ENCODE assay signal across 22 mouse cellular contexts in the genomic region with DNA sequence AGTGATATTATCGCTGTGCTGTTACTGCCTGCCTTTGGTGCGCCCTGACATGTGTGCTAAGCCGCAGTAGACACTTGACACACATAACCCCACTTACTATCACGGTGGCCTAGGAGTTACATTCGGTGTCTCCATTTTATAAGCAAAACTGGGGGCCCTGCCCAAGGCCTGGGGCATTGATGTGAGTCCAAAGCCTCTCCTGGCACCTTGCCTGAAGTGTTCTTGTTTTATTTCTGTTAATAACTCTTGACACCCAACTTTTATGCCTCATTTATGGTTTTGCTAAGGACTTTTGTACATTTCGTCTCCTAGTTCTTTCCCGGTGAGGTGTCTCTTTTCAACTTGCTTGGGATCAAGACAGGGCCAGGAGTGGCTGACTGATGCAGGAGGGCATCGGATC.
DNase-seq lines count a peak whose midpoint lies in the region; ATAC-seq lines count a peak whose summit lies in the region.
"Had no signal": no experiment of that assay in that cellular context is flagged by ENCODE, and none has a peak within 500 bp of the region (broad histone marks: within the 10 kb centered on the region; RNA-seq: fewer than 3 reads in every experiment).

No protein-coding gene starts in this region.

- H3K4me1 ChIP-seq in heart, embryonic 12.5 days (replicated peaks): peaks cover 4% of the 10 kb centered on the region; the same call in 1 of the 2 replicates
- peaks cover 18% of the 10 kb centered on the region for H3K4me1 ChIP-seq in intestine, embryonic 16.5 days (ENCODE audit: control insufficient read depth, insufficient read depth, low read length)

- intact Hi-C loops in left cerebral cortex, postnatal 4 days (cut with DNase I): no loop called here
- intact Hi-C loops in left cerebral cortex, postnatal 36 days (cut with DNase I): no loop called here

- H3K36me3 ChIP-seq in heart, embryonic 12.5 days: no peaks in the 10 kb centered on the region
- no peaks in the 10 kb centered on the region for H3K36me3 ChIP-seq in intestine, embryonic 16.5 days (ENCODE audit: control insufficient read depth, insufficient read depth, low read length)
- H3K36me3 ChIP-seq: embryonic facial prominence, embryonic 12.5 days; forebrain, embryonic 15.5 days; heart, embryonic 10.5 days; liver, embryonic 13.5 days had no signal

- H3K4me3 ChIP-seq in heart, embryonic 12.5 days: no peak overlapping the region
- H3K4me3 ChIP-seq in intestine, embryonic 16.5 days (ENCODE audit: low read length): no peak overlapping the region
- H3K4me3 ChIP-seq: embryonic facial prominence, embryonic 12.5 days; forebrain, embryonic 15.5 days; heart, embryonic 10.5 days; liver, embryonic 13.5 days had no signal

- H3K27me3 ChIP-seq in heart, embryonic 12.5 days (replicated peaks): no peaks in the 10 kb centered on the region
- no peaks in the 10 kb centered on the region for H3K27me3 ChIP-seq in intestine, embryonic 16.5 days (replicated peaks; ENCODE audit: control insufficient read depth, insufficient read depth, low read length)
- H3K27me3 ChIP-seq: embryonic facial prominence, embryonic 12.5 days; forebrain, embryonic 15.5 days; liver, embryonic 13.5 days; Patski had no signal

- H3K4me2 ChIP-seq in heart, embryonic 12.5 days: no peak overlapping the region
- no peak overlapping the region for H3K4me2 ChIP-seq in intestine, embryonic 16.5 days (ENCODE audit: low read depth, low read length)
- H3K4me2 ChIP-seq: embryonic facial prominence, embryonic 12.5 days; forebrain, embryonic 15.5 days; liver, embryonic 13.5 days; midbrain, embryonic 11.5 days had no signal

- H3K9ac ChIP-seq in heart, embryonic 12.5 days: no peak overlapping the region
- no peak overlapping the region for H3K9ac ChIP-seq in intestine, embryonic 16.5 days (ENCODE audit: low read depth, low read length)
- H3K9ac ChIP-seq: embryonic facial prominence, embryonic 12.5 days; forebrain, embryonic 15.5 days; liver, embryonic 13.5 days had no signal

- ATAC-seq in heart, embryonic 12.5 days (ENCODE audit: insufficient number of reproducible peaks, low FRiP score): no peak
- peak; percentile 43 for ATAC-seq in intestine, embryonic 16.5 days
- ATAC-seq in frontal cortex, adult (ENCODE audit: low TSS enrichment): no peak
- ATAC-seq: CD4-positive, CD25-positive, alpha-beta regulatory T cell, adult 4 months; forebrain, embryonic 15.5 days; Patski had no signal

- DNase-seq in heart, adult 8-10 months (ENCODE audit: low spot score): no peak
- peak; percentile 40 for DNase-seq in left cerebral cortex, postnatal 4 days
- no peak for DNase-seq in left cerebral cortex, postnatal 36 days (ENCODE audit: low spot score in 2 of 2)
- peak; percentile 84 for DNase-seq in Muller cell, postnatal 12 days (ENCODE audit: inconsistent ontology term)
- DNase-seq in frontal cortex, postnatal 10 days (ENCODE audit: low spot score in 2 of 2): no peak
- DNase-seq: cerebellum, adult 11-12 months; kidney, adult 2 months; liver, embryonic 13.5 days; lung, adult 2 months; lung, postnatal 14 days; right cerebral cortex, postnatal 25 days; thymus, postnatal 25 days had no signal

- 83% methylated on average over 8 of the region's 8 CpGs for WGBS in heart, embryonic 12.5 days
- WGBS in intestine, embryonic 16.5 days: 77% methylated on average over 8 of the region's 8 CpGs

- no peaks in the 10 kb centered on the region for H3K9me3 ChIP-seq in heart, embryonic 12.5 days (replicated peaks)
- no peaks in the 10 kb centered on the region for H3K9me3 ChIP-seq in intestine, embryonic 16.5 days (ENCODE audit: control insufficient read depth, low read length)
- H3K9me3 ChIP-seq: embryonic facial prominence, embryonic 12.5 days; forebrain, embryonic 15.5 days; heart, embryonic 10.5 days; liver, embryonic 13.5 days had no signal

- 0 out of 2 replicates have a peak overlapping the region, but pooled peaks have one; percentile 18 for H3K27ac ChIP-seq in heart, embryonic 12.5 days (ENCODE audit: poor library complexity, severe bottlenecking)
- peak overlapping the region; percentile 62 for H3K27ac ChIP-seq in intestine, embryonic 16.5 days (ENCODE audit: low read length)
- H3K27ac ChIP-seq: forebrain, embryonic 15.5 days; heart, embryonic 10.5 days; kidney, postnatal 0 days; liver, embryonic 13.5 days had no signal

Comparison
In these comparisons a context has a peak if more than half of its experiments do, and no peak if none do; other contexts are left out.
1. DNase-seq: peak in left cerebral cortex, postnatal 4 days (single experiment) and Muller cell, postnatal 12 days (single experiment); none in heart, adult 8-10 months (single experiment), left cerebral cortex, postnatal 36 days (0 of 2) and frontal cortex, postnatal 10 days (0 of 2).